11 mouse cellular contexts compared by ENCODE assay signal in genomic region chr9:59533889-59534288, GRCm38 (mm10). TPM values are rescaled to one million over a fixed set of nuclear protein-coding genes. Genes with fewer than 3 reads are reported as not detected.
DNase-seq lines count a peak whose midpoint lies in the region; ATAC-seq lines count a peak whose summit lies in the region.
"Had no signal": no experiment of that assay in that cellular context is flagged by ENCODE, and none has a peak within 500 bp of the region (broad histone marks: within the 10 kb centered on the region; RNA-seq: fewer than 3 reads in every experiment).

No protein-coding gene starts in this region.

- no peak for ATAC-seq in intestine, embryonic 15.5 days

- no peak overlapping the region for H3K27ac ChIP-seq in intestine, embryonic 15.5 days
- H3K27ac ChIP-seq: embryonic facial prominence, embryonic 15.5 days; hindbrain, embryonic 12.5 days had no signal

- no peaks in the 10 kb centered on the region for H3K36me3 ChIP-seq in intestine, embryonic 15.5 days
- H3K36me3 ChIP-seq: embryonic facial prominence, embryonic 15.5 days; hindbrain, embryonic 12.5 days had no signal

- 0 out of 2 replicates have a peak, but pooled peaks cover under 1% of the 10 kb centered on the region for H3K4me1 ChIP-seq in intestine, embryonic 15.5 days (replicated peaks)
- H3K4me1 ChIP-seq: embryonic facial prominence, embryonic 15.5 days had no signal

- 62% methylated on average over 4 of the region's 4 CpGs for WGBS in intestine, embryonic 15.5 days

- H3K9ac ChIP-seq in intestine, embryonic 15.5 days, result no peak overlapping the region
- H3K9ac ChIP-seq: embryonic facial prominence, embryonic 15.5 days; hindbrain, embryonic 12.5 days had no signal

- no peak overlapping the region for H3K4me3 ChIP-seq in intestine, embryonic 15.5 days (replicated peaks)
- H3K4me3 ChIP-seq: embryonic facial prominence, embryonic 15.5 days; hindbrain, embryonic 12.5 days had no signal

- no peaks in the 10 kb centered on the region for H3K9me3 ChIP-seq in intestine, embryonic 15.5 days
- H3K9me3 ChIP-seq: embryonic facial prominence, embryonic 15.5 days; hindbrain, embryonic 12.5 days had no signal

- no peaks in the 10 kb centered on the region for H3K27me3 ChIP-seq in intestine, embryonic 15.5 days (replicated peaks)
- H3K27me3 ChIP-seq: hindbrain, embryonic 12.5 days had no signal

- DNase-seq in 3T3-L1 (ENCODE audit: low read depth, low spot score) (peak; percentile 93), MN1 (ENCODE audit: low spot score) (peak; percentile 80)
- DNase-seq in cerebellum, postnatal 10 days, result peak; percentile 73 to 75
- DNase-seq in heart, postnatal 36 days, result peak; percentile 46 to 51
- DNase-seq in yolk sac, embryonic 10.5 days (ENCODE audit: low spot score), result no peak
- DNase-seq in B cell, adult 2 months, result no peak
- DNase-seq: layer of hippocampus, postnatal 36 days had no signal

- no peak overlapping the region for H3K4me2 ChIP-seq in intestine, embryonic 15.5 days (replicated peaks)
- H3K4me2 ChIP-seq: embryonic facial prominence, embryonic 15.5 days; hindbrain, embryonic 12.5 days had no signal

- intact Hi-C loops in heart, postnatal 36 days (cut with DNase I), result no loop called here

RNA-seq across cellular contexts. Expression of gene Hexa, which starts 5.5 kb away (rescaled TPM):
- 10 to 100 TPM; 43.9 to 47.0 TPM for total RNA-seq in heart, postnatal 36 days (2021)
- polyA plus RNA-seq in intestine, embryonic 15.5 days (2015; fragmentation: Nextera tagmentation; extraction: Ambion mirVana), result 108 and 120 TPM in 2 replicates

RNA-seq across cellular contexts. Expression of gene Tmem202, which starts 5.8 kb away (rescaled TPM):
- under 1 TPM; 0.28 to 0.57 TPM for total RNA-seq in heart, postnatal 36 days (2021)
- 0.35 TPM in 1 of 2 replicates, not detected in the other for polyA plus RNA-seq in intestine, embryonic 15.5 days (2015; fragmentation: Nextera tagmentation; extraction: Ambion mirVana)
- polyA plus RNA-seq: embryonic facial prominence, embryonic 15.5 days; hindbrain, embryonic 12.5 days; stomach, embryonic 16.5 days had no signal

RNA-seq across cellular contexts. Expression of gene Celf6, which starts 43.8 kb away (rescaled TPM):
- not detected for total RNA-seq in heart, postnatal 36 days (2021)
- polyA plus RNA-seq in intestine, embryonic 15.5 days (2015; fragmentation: Nextera tagmentation; extraction: Ambion mirVana), result 3.8 and 4.2 TPM in 2 replicates

RNA-seq across cellular contexts. Expression of gene Arih1, which starts 47.5 kb away (rescaled TPM):
- total RNA-seq in heart, postnatal 36 days (2021), result 10 to 100 TPM; 77.6 to 83.7 TPM
- 11.5 and 12.7 TPM in 2 replicates for polyA plus RNA-seq in intestine, embryonic 15.5 days (2015; fragmentation: Nextera tagmentation; extraction: Ambion mirVana)

Comparison
In these comparisons a context has a peak if more than half of its experiments do, and no peak if none do; other contexts are left out.
1. DNase-seq: peak in 3T3-L1 (single experiment), MN1 (single experiment), cerebellum, postnatal 10 days (2 of 2) and heart, postnatal 36 days (2 of 2); none in yolk sac, embryonic 10.5 days (single experiment) and B cell, adult 2 months (0 of 2).